Mouse (Mus musculus) myocyte (in vitro differentiated cells): ENCODE data around the gene Smpdl3b.
A peak's percentile ranks its signal among the peaks of the same experiment; 100 is the strongest.

ENCODE experiments used
- CEBPB ChIP-seq: IDR thresholded peaks from 2 replicates; pipeline ENCODE4 v1.6.1; 2011; ENCODE audit warnings: mild to moderate bottlenecking, moderate library complexity; ENCODE audit not compliant: poor library complexity, insufficient read depth, severe bottlenecking
- MAX ChIP-seq: IDR thresholded peaks from one replicate; pipeline ENCODE4 v1.6.1; 2011; ENCODE audit warnings: low read depth, mild to moderate bottlenecking, control low read depth
- MYOG ChIP-seq, 3 experiments: IDR thresholded peaks; one replicate each; pipeline ENCODE4 v1.6.1; 2011; ENCODE audit warnings: control low read depth in 2 of 3, low read depth in 2 of 3, mild to moderate bottlenecking in 2 of 3; ENCODE audit not compliant: insufficient read length in 2 of 3, control insufficient read depth in 1 of 3, insufficient read depth in 1 of 3
- POLR2A ChIP-seq: IDR thresholded peaks from one replicate; pipeline ENCODE4 v1.6.1; 2011; ENCODE audit warnings: low read depth, mild to moderate bottlenecking, control low read depth, moderate library complexity; ENCODE audit not compliant: insufficient read length
- SRF ChIP-seq: IDR thresholded peaks from one replicate; pipeline ENCODE4 v1.6.1; 2011; ENCODE audit warnings: low read depth; ENCODE audit not compliant: control insufficient read depth, insufficient read length
- USF1 ChIP-seq: IDR thresholded peaks from one replicate; pipeline ENCODE4 v1.6.1; 2011; ENCODE audit warnings: low read depth, mild to moderate bottlenecking, control low read depth, moderate library complexity

DNA sequence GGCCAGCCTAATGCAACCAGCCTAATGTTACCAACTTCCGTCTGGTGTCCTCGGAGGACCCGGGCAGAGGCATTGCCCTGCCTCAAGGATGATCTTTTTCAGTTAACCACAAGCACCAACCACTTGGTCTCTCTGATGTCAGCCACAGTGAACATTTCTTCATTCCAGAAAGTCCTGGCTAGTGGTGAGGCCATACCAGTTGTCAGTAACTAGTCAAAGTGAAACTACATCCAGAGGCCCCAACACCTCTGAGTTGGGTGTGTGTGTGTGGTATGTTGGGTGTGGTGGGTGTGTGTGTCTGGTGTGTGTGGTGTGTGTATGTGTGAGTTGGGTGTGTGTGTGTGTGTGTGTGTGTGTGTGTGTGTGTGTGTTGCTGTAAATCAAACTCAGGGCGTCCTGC is 8.3 kb downstream of the Smpdl3b start:
- no peak for TF ChIP-seq CEBPB
- TF ChIP-seq MYOG (IDR thresholded peaks at IDR 0.05; ENCODE audit: control insufficient read depth in 1 of 3, insufficient read depth in 1 of 3, insufficient read length in 2 of 3, low read depth in 2 of 3): peak in 2 of 3 experiments; percentile 51 to 69
- TF ChIP-seq USF1: no peak
- TF ChIP-seq POLR2A: no peak
- no peak for TF ChIP-seq SRF
- no peak for TF ChIP-seq MAX
